Mouse (Mus musculus): ENCODE measurements around the gene Slc9a2. TPM values are rescaled to one million over a fixed set of nuclear protein-coding genes. Genes with fewer than 3 reads are reported as not detected.

The Slc9a2 gene
- polyA plus RNA-seq, 1 experiment from 2014 or later, result 0.07 TPM

- no peaks in the 10 kb centered on the region for H3K9me3 ChIP-seq (replicated peaks)
- H3K36me3 ChIP-seq (replicated peaks), result no peaks in the 10 kb centered on the region
- H3K4me2 ChIP-seq, result no peak overlapping the region
- H3K9ac ChIP-seq, result no peak overlapping the region
- no peak for ATAC-seq (ENCODE audit: insufficient read depth)
- no peak overlapping the region for H3K27ac ChIP-seq (replicated peaks)
- WGBS (ENCODE audit: insufficient replicate concordance), result 76% methylated on average over 12 of the region's 12 CpGs
- peaks cover 3% of the 10 kb centered on the region; the same call in 1 of the 2 replicates for H3K27me3 ChIP-seq
- peaks cover 2% of the 10 kb centered on the region for H3K4me1 ChIP-seq (replicated peaks)
- H3K4me3 ChIP-seq (replicated peaks), result no peak overlapping the region
Observed at GRCm38 (mm10) chr1:40765521-40765920, 85.1 kb downstream of the Slc9a2 start.

- Histone ChIP-seq H3K4me3 (replicated peaks) (no peak overlapping the region), H3K36me3 (replicated peaks) (no peaks in the 10 kb centered on the region), H3K9me3 (replicated peaks) (no peaks in the 10 kb centered on the region), H3K27me3 (peaks cover 3% of the 10 kb centered on the region; the same call in 1 of the 2 replicates), H3K27ac (replicated peaks) (no peak overlapping the region), H3K4me2 (no peak overlapping the region), H3K9ac (no peak overlapping the region), H3K4me1 (replicated peaks) (peaks cover 17% of the 10 kb centered on the region)
- WGBS (ENCODE audit: insufficient replicate concordance), result 71% methylated on average over 18 of the region's 18 CpGs
- no peak for ATAC-seq (ENCODE audit: insufficient read depth)
Observed at GRCm38 (mm10) chr1:40767588-40767987, 87.2 kb downstream of the Slc9a2 start.

GRCm38 (mm10) chr1:40768606-40769005, 88.2 kb downstream of the Slc9a2 start:
- ATAC-seq (ENCODE audit: insufficient read depth), result no peak
- H3K36me3 ChIP-seq (replicated peaks), result no peaks in the 10 kb centered on the region
- H3K27me3 ChIP-seq, result peaks cover 3% of the 10 kb centered on the region; the same call in 1 of the 2 replicates
- H3K9ac ChIP-seq, result no peak overlapping the region
- H3K4me2 ChIP-seq, result no peak overlapping the region
- no peak overlapping the region for H3K27ac ChIP-seq (replicated peaks)
- 21% methylated on average over 6 of the region's 6 CpGs for WGBS (ENCODE audit: insufficient replicate concordance)
- H3K4me3 ChIP-seq (replicated peaks), result no peak overlapping the region
- no peaks in the 10 kb centered on the region for H3K9me3 ChIP-seq (replicated peaks)
- peaks cover 17% of the 10 kb centered on the region for H3K4me1 ChIP-seq (replicated peaks)

- H3K4me3 ChIP-seq (replicated peaks), result no peak overlapping the region
- H3K9ac ChIP-seq, result no peak overlapping the region
- no peaks in the 10 kb centered on the region for H3K36me3 ChIP-seq (replicated peaks)
- peaks cover 3% of the 10 kb centered on the region; the same call in 1 of the 2 replicates for H3K27me3 ChIP-seq
- ATAC-seq (ENCODE audit: insufficient read depth), result no peak
- H3K9me3 ChIP-seq (replicated peaks), result no peaks in the 10 kb centered on the region
- no peak overlapping the region for H3K4me2 ChIP-seq
- 67% methylated on average over 4 of the region's 4 CpGs for WGBS (ENCODE audit: insufficient replicate concordance)
- H3K4me1 ChIP-seq (replicated peaks), result peaks cover 20% of the 10 kb centered on the region
- H3K27ac ChIP-seq (replicated peaks), result no peak overlapping the region
Observed at GRCm38 (mm10) chr1:40769331-40769894, 89.0 kb downstream of the Slc9a2 start.

- Histone ChIP-seq H3K9ac (peak overlapping the region; percentile 16), H3K4me3 (replicated peaks) (peak overlapping the region; percentile 43)
Observed at GRCm38 (mm10) chr1:40771196-40771970, 91.0 kb downstream of the Slc9a2 start.

GRCm38 (mm10) chr1:40773234-40773633, 92.9 kb downstream of the Slc9a2 start:
- Histone ChIP-seq H3K4me3 (replicated peaks) (no peak overlapping the region), H3K4me1 (replicated peaks) (peaks cover 20% of the 10 kb centered on the region), H3K36me3 (replicated peaks) (no peaks in the 10 kb centered on the region), H3K9ac (no peak overlapping the region), H3K27ac (replicated peaks) (no peak overlapping the region), H3K27me3 (no peaks in the 10 kb centered on the region), H3K9me3 (replicated peaks) (no peaks in the 10 kb centered on the region), H3K4me2 (peak overlapping the region; percentile 58)
- no peak for ATAC-seq (ENCODE audit: insufficient read depth)
- 78% methylated on average over 5 of the region's 5 CpGs for WGBS (ENCODE audit: insufficient replicate concordance)

More at GRCm38 (mm10) chr1:40771196-40771970, 91.0 kb downstream of the Slc9a2 start:
- peak; percentile 90 for ATAC-seq (ENCODE audit: insufficient read depth)
- Histone ChIP-seq H3K4me1 (replicated peaks) (peaks cover 20% of the 10 kb centered on the region), H3K4me2 (peak overlapping the region; percentile 58), H3K36me3 (replicated peaks) (no peaks in the 10 kb centered on the region), H3K27me3 (no peaks in the 10 kb centered on the region; the same call in 1 of the 2 replicates), H3K27ac (replicated peaks) (peak overlapping the region; percentile 69), H3K9me3 (replicated peaks) (no peaks in the 10 kb centered on the region)
- 55% methylated on average over 7 of the region's 7 CpGs for WGBS (ENCODE audit: insufficient replicate concordance)

- Histone ChIP-seq H3K36me3 (replicated peaks) (peaks cover 7% of the 10 kb centered on the region; the same call in 1 of the 2 replicates), H3K4me2 (no peak overlapping the region), H3K9ac (no peak overlapping the region), H3K4me3 (replicated peaks) (no peak overlapping the region), H3K4me1 (replicated peaks) (peaks cover 20% of the 10 kb centered on the region), H3K9me3 (replicated peaks) (no peaks in the 10 kb centered on the region), H3K27ac (replicated peaks) (no peak overlapping the region), H3K27me3 (no peaks in the 10 kb centered on the region)
- 83% methylated on average over 10 of the region's 10 CpGs for WGBS (ENCODE audit: insufficient replicate concordance)
- ATAC-seq (ENCODE audit: insufficient read depth), result no peak
Observed at GRCm38 (mm10) chr1:40774040-40774439, 93.7 kb downstream of the Slc9a2 start.

GRCm38 (mm10) chr1:40776102-40776501, 95.7 kb downstream of the Slc9a2 start:
- ATAC-seq (ENCODE audit: insufficient read depth), result no peak
- 70% methylated on average over 2 of the region's 2 CpGs for WGBS (ENCODE audit: insufficient replicate concordance)
- H3K27ac ChIP-seq (replicated peaks), result no peak overlapping the region
- no peaks in the 10 kb centered on the region for H3K27me3 ChIP-seq
- no peaks in the 10 kb centered on the region for H3K9me3 ChIP-seq (replicated peaks)
- H3K9ac ChIP-seq, result no peak overlapping the region
- H3K4me2 ChIP-seq, result no peak overlapping the region
- no peak overlapping the region for H3K4me3 ChIP-seq (replicated peaks)
- peaks cover 13% of the 10 kb centered on the region for H3K4me1 ChIP-seq (replicated peaks)
- peaks cover 16% of the 10 kb centered on the region; the same call in 1 of the 2 replicates for H3K36me3 ChIP-seq (replicated peaks)

GRCm38 (mm10) chr1:40776763-40777162, 96.4 kb downstream of the Slc9a2 start:
- no peak for ATAC-seq (ENCODE audit: insufficient read depth)
- no peak overlapping the region for H3K27ac ChIP-seq (replicated peaks)

GRCm38 (mm10) chr1:40783450-40783849, 103.1 kb downstream of the Slc9a2 start:
- no peak overlapping the region for H3K4me3 ChIP-seq (replicated peaks)
- no peak overlapping the region for H3K27ac ChIP-seq (replicated peaks)
- 83% methylated on average over 7 of the region's 7 CpGs for WGBS (ENCODE audit: insufficient replicate concordance)
- H3K9me3 ChIP-seq (replicated peaks), result no peaks in the 10 kb centered on the region
- H3K4me1 ChIP-seq (replicated peaks), result no peaks in the 10 kb centered on the region
- H3K36me3 ChIP-seq (replicated peaks), result peaks cover 15% of the 10 kb centered on the region; the same call in 1 of the 2 replicates
- no peak overlapping the region for H3K9ac ChIP-seq
- H3K4me2 ChIP-seq, result no peak overlapping the region
- ATAC-seq (ENCODE audit: insufficient read depth), result no peak
- no peaks in the 10 kb centered on the region for H3K27me3 ChIP-seq

More at GRCm38 (mm10) chr1:40776763-40777162, 96.4 kb downstream of the Slc9a2 start:
- Histone ChIP-seq H3K4me2 (no peak overlapping the region), H3K36me3 (replicated peaks) (peaks cover 16% of the 10 kb centered on the region; the same call in 1 of the 2 replicates), H3K4me3 (replicated peaks) (no peak overlapping the region), H3K27me3 (no peaks in the 10 kb centered on the region), H3K9me3 (replicated peaks) (no peaks in the 10 kb centered on the region), H3K4me1 (replicated peaks) (0 out of 2 replicates have a peak, but pooled peaks cover 7% of the 10 kb centered on the region), H3K9ac (no peak overlapping the region)
- WGBS (ENCODE audit: insufficient replicate concordance), result 70% methylated on average over 3 of the region's 3 CpGs

- Histone ChIP-seq H3K27ac (replicated peaks) (no peak overlapping the region), H3K4me3 (replicated peaks) (no peak overlapping the region), H3K9me3 (replicated peaks) (no peaks in the 10 kb centered on the region), H3K9ac (no peak overlapping the region), H3K36me3 (replicated peaks) (0 out of 2 replicates have a peak, but pooled peaks cover 7% of the 10 kb centered on the region), H3K4me1 (replicated peaks) (no peaks in the 10 kb centered on the region), H3K27me3 (no peaks in the 10 kb centered on the region), H3K4me2 (no peak overlapping the region)
- 80% methylated on average over 9 of the region's 9 CpGs for WGBS (ENCODE audit: insufficient replicate concordance)
- ATAC-seq (ENCODE audit: insufficient read depth), result no peak
Observed at GRCm38 (mm10) chr1:40784306-40784705, 103.9 kb downstream of the Slc9a2 start.
